Mouse (Mus musculus): ENCODE data around the gene Fbxl7.

GRCm38 (mm10) chr15:26872234-26872633 is 23.1 kb downstream of the Fbxl7 start:
- TF ChIP-seq CTCF (IDR thresholded peaks at IDR 0.05; ENCODE audit: low read depth, low read length), result no peak
- no peak for TF ChIP-seq POLR2A (IDR thresholded peaks at IDR 0.05; ENCODE audit: borderline replicate concordance, low read depth, low read length)

All from bone marrow macrophage, adult 2 months (primary cell).